Mouse (Mus musculus) cerebellum, adult 2 months (tissue): ENCODE results near the gene Pias3.

Experiments
- CTCF ChIP-seq: fragments of 200-500 bp; IDR thresholded peaks from 2 replicates; pipeline ENCODE4 v1.5.1; 2011; ENCODE audit warnings: low read depth, mild to moderate bottlenecking, control low read depth, low read length, moderate library complexity, borderline replicate concordance; ENCODE audit not compliant: insufficient read depth
- POLR2A ChIP-seq: fragments of 200-500 bp; IDR thresholded peaks from 2 replicates; pipeline ENCODE4 v1.6.1; 2011; ENCODE audit warnings: low read length, control low read depth, borderline replicate concordance; ENCODE audit not compliant: insufficient read depth

DNA sequence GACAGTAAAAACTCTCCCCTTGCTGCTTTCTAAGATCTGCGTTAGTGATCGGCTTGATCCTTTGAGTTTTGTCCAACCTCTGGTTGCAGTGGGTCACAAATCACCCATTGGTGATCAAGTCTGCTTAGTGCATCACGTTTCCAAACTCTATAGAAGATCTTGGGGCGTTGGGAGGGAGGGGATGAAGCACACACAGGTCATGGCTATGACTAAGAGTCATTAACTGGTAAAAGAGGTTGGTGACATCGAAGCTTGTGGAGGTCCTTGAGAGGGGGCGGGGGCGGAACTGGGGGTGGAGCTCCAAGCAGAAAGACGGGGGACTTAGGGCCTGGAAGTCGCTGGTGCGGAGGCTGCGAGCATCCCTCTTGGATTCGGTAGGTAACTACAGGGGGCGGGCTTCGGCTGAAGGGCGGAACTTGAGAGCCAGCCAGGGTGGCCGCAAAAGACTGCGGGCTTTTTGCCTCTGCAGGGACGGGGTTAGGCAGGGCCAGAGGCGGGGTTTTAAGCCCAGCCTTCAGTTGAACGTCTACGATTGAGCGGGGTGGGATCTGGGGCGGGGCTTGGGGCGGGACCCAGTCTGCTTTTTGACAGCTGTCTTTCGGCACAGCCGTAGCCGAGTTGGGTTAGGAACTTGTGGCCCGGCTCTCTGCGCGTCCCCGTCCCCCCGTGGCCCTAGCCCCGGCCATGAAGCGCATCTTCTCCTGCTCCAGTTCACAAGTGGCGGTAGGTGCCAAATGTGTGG lies 26.3 kb upstream of the Pias3 start, which contains the start of gene Ankrd35:
- TF ChIP-seq CTCF (no peak), POLR2A (peak; percentile 13; the same call in 1 of the 2 replicates)
